Mouse (Mus musculus): ENCODE measurements around the gene Myh4. TPM values are rescaled to one million over a fixed set of nuclear protein-coding genes. Genes with fewer than 3 reads are reported as not detected.

The Myh4 gene
- polyA plus RNA-seq, 1 experiment from 2014 or later: not detected

GRCm38 (mm10) chr11:67293440-67293839 is 55.6 kb downstream of the Myh4 start:
- Histone ChIP-seq H3K4me2 (replicated peaks) (no peak overlapping the region), H3K36me3 (replicated peaks; ENCODE audit: control insufficient read depth, insufficient read depth) (no peaks in the 10 kb centered on the region), H3K4me1 (replicated peaks; ENCODE audit: control insufficient read depth, insufficient read depth, low read length) (no peaks in the 10 kb centered on the region), H3K27ac (no peak overlapping the region), H3K9me3 (ENCODE audit: control insufficient read depth, low read length) (no peaks in the 10 kb centered on the region), H3K9ac (no peak overlapping the region), H3K27me3 (ENCODE audit: control insufficient read depth, insufficient read depth, low read length) (no peaks in the 10 kb centered on the region), H3K4me3 (replicated peaks; ENCODE audit: low read length) (no peak overlapping the region)
- DNase-seq (ENCODE audit: low spot score) (no peak), ATAC-seq (ENCODE audit: low FRiP score) (no peak)
- 96% methylated on average over 1 of the region's 1 CpGs for WGBS

Other genes with a start within 250 kb of the Myh4 start
- gene Tmem220, start 212.9 kb upstream of the Myh4 start, polyA plus RNA-seq (2014; fragmentation: Nextera tagmentation; extraction: Ambion mirVana): 0.59 and 1.1 TPM in 2 replicates
- gene Adprm, start 185.4 kb upstream of the Myh4 start, polyA plus RNA-seq (2014; fragmentation: Nextera tagmentation; extraction: Ambion mirVana): 32.4 and 37.0 TPM in 2 replicates
- gene Sco1, start 185.4 kb upstream of the Myh4 start, polyA plus RNA-seq (2014; fragmentation: Nextera tagmentation; extraction: Ambion mirVana): 10.2 and 11.7 TPM in 2 replicates
- gene Myh3, start 159.7 kb upstream of the Myh4 start, polyA plus RNA-seq (2014; fragmentation: Nextera tagmentation; extraction: Ambion mirVana): 0.17 and 0.23 TPM in 2 replicates
- gene Myh2, start 67.0 kb upstream of the Myh4 start, polyA plus RNA-seq (2014; fragmentation: Nextera tagmentation; extraction: Ambion mirVana): 0.30 and 0.43 TPM in 2 replicates
- gene Myh1, start 38.0 kb upstream of the Myh4 start, polyA plus RNA-seq (2014; fragmentation: Nextera tagmentation; extraction: Ambion mirVana): 0.13 and 0.18 TPM in 2 replicates
- gene Myh8, start 39.1 kb downstream of the Myh4 start, polyA plus RNA-seq (2014; fragmentation: Nextera tagmentation; extraction: Ambion mirVana): 0.72 and 1.1 TPM in 2 replicates
- gene Myh13, start 83.6 kb downstream of the Myh4 start, polyA plus RNA-seq (2014; fragmentation: Nextera tagmentation; extraction: Ambion mirVana): 0.13 and 0.70 TPM in 2 replicates
- gene Gas7, start 217.4 kb downstream of the Myh4 start, polyA plus RNA-seq (2014; fragmentation: Nextera tagmentation; extraction: Ambion mirVana): 19.4 and 21.8 TPM in 2 replicates